Mouse (Mus musculus) olfactory bulb, adult 2 months (tissue): Measurements from ENCODE around the gene Trappc12.

Experiments used
- CTCF ChIP-seq: fragments of 200-500 bp; IDR thresholded peaks from 2 replicates; pipeline ENCODE4 v1.5.1; 2012; ENCODE audit warnings: low read depth, mild to moderate bottlenecking, low read length, moderate library complexity; ENCODE audit not compliant: insufficient read depth
- POLR2A ChIP-seq: fragments of 200-500 bp; IDR thresholded peaks from 2 replicates; pipeline ENCODE4 v1.6.1; 2012; ENCODE audit warnings: mild to moderate bottlenecking, low read depth, low read length, moderate library complexity; ENCODE audit not compliant: insufficient read depth

DNA sequence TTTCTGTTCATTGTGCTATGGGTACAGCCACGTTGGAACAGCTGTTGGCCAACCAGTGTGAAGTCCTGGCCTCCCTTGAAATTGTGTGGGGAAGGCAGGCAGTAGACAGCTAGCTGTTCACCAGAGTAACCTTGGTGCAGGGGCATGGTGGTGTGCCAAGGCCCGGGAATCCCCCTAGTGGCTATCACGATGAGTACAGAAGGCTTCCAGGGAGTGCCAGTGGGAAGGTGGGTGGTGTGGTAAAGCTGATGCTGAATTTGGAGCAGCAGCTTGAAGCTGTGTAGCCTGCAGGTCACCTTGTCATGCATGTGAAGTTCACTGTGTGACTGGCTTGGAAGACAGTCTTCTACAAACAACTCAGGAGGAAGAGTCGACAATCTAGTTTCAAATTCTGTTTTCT is 34.1 kb upstream of the Trappc12 start:
- TF ChIP-seq POLR2A (no peak), CTCF (0 out of 2 replicates have a peak, but pooled peaks have one; percentile 25)
